Mouse (Mus musculus) stomach, postnatal 0 days (tissue): ENCODE data around the gene Hpse2. TPM values are rescaled to one million over a fixed set of nuclear protein-coding genes. Genes with fewer than 3 reads are reported as not detected.
"Not testable (repeated sequence)": the region's sequence is repeated elsewhere in the genome, so short reads cannot be mapped to it uniquely, and the experiment has no call there.

Experiments used
- ATAC-seq: fragments of 200-750 bp; cut with Nextera tagmentation; 2 replicates; pipeline ENCODE4 v1.8.0; 2017; ENCODE audit not compliant: low FRiP score, low TSS enrichment
- DNase-seq: peaks from one replicate; pipeline ENCODE4 v3.0.0-alpha.2; 2016; ENCODE audit warnings: low spot score
- H3K27ac ChIP-seq: fragments of 300-500 bp; sonication (generic); replicated peaks from 2 replicates; pipeline ENCODE4 v1.5.1; 2014; ENCODE audit warnings: mild to moderate bottlenecking, control low read depth
- H3K27me3 ChIP-seq: fragments of 300-500 bp; sonication (generic); 2 replicates; pipeline ENCODE4 v1.6.1; 2014; ENCODE audit warnings: low read length; ENCODE audit not compliant: control insufficient read depth, insufficient read depth
- H3K36me3 ChIP-seq: fragments of 300-500 bp; sonication (generic); 2 replicates; pipeline ENCODE4 v1.6.1; 2014; ENCODE audit warnings: low read length, mixed read lengths; ENCODE audit not compliant: control insufficient read depth, insufficient read depth
- H3K4me1 ChIP-seq: fragments of 300-500 bp; sonication (generic); replicated peaks from 2 replicates; pipeline ENCODE4 v1.6.1; 2014; ENCODE audit warnings: antibody characterized with exemption; ENCODE audit not compliant: control insufficient read depth, insufficient read depth
- H3K4me2 ChIP-seq: fragments of 300-500 bp; sonication (generic); replicated peaks from 2 replicates; pipeline ENCODE4 v1.6.1; 2014; ENCODE audit warnings: low read depth, mild to moderate bottlenecking, control low read depth, moderate library complexity
- H3K4me3 ChIP-seq: fragments of 300-500 bp; sonication (generic); 2 replicates; pipeline ENCODE4 v1.5.1; 2014; ENCODE audit warnings: low read depth, low read length, control low read depth
- H3K9ac ChIP-seq: fragments of 300-500 bp; sonication (generic); 2 replicates; pipeline ENCODE4 v1.6.1; 2014; ENCODE audit warnings: mild to moderate bottlenecking, low read length, control low read depth, mixed read lengths
- H3K9me3 ChIP-seq: fragments of 300-500 bp; sonication (generic); 2 replicates; pipeline ENCODE4 v1.6.1; 2016; ENCODE audit warnings: low read length; ENCODE audit not compliant: control insufficient read depth
- CTCF ChIP-seq: IDR thresholded peaks from 2 replicates; pipeline ENCODE4 v1.5.1; 2016; ENCODE audit warnings: antibody characterized with exemption, low read depth, mild to moderate bottlenecking, moderate library complexity
- EP300 ChIP-seq: optimal IDR thresholded peaks from 2 replicates; pipeline ENCODE3; 2016; ENCODE audit warnings: antibody characterized with exemption
- WGBS: fragments of 180-500 bp; shearing (Covaris S2); extraction: QIAGEN DNeasy Blood & Tissue Kit; methylation state at CpG from one replicate; pipeline ENCODE4 v1.1.7; 2014; 5-methylcytosine and 5-hydroxymethylcytosine counted together
- polyA plus RNA-seq: library from polyadenylated mRNA; unstranded; fragments of >200 nt; fragmentation: Nextera tagmentation; extraction: Ambion mirVana; gene quantifications from 2 replicates; pipeline ENCODE4 v1.2.1, GENCODE M21; 2015

Gene Hpse2
- polyA plus RNA-seq, 1 experiment from 2014 or later: 1.3 TPM

- H3K27ac ChIP-seq: no peak overlapping the region; the same call in 1 of the 2 replicates
- no peaks in the 10 kb centered on the region for H3K36me3 ChIP-seq
- H3K27me3 ChIP-seq: peaks cover 3% of the 10 kb centered on the region; the same call in 1 of the 2 replicates
- WGBS: 11% methylated on average over 19 of the region's 19 CpGs
- ATAC-seq (no peak), DNase-seq (no peak)
- peak overlapping the region; percentile 52 for H3K4me2 ChIP-seq
- no peaks in the 10 kb centered on the region for H3K4me1 ChIP-seq
- TF ChIP-seq EP300 (no peak), CTCF (no peak)
- H3K9ac ChIP-seq: peak overlapping the region; percentile 47; the same call in 1 of the 2 replicates
- peak overlapping the region; percentile 42 for H3K4me3 ChIP-seq
- H3K9me3 ChIP-seq: no peaks in the 10 kb centered on the region
Observed at GRCm38 (mm10) chr19:43384346-43384977, 3.7 kb downstream of the Hpse2 start.

- H3K4me2 ChIP-seq: no peak overlapping the region
- no peak overlapping the region for H3K9ac ChIP-seq
- no peak overlapping the region for H3K27ac ChIP-seq
- no peaks in the 10 kb centered on the region for H3K4me1 ChIP-seq
- H3K9me3 ChIP-seq: no peaks in the 10 kb centered on the region
- H3K4me3 ChIP-seq: no peak overlapping the region
- H3K27me3 ChIP-seq: no peaks in the 10 kb centered on the region
- ATAC-seq: no peak
- H3K36me3 ChIP-seq: no peaks in the 10 kb centered on the region
- no peak for TF ChIP-seq EP300
- no peak for TF ChIP-seq CTCF
- 80% methylated on average over 3 of the region's 3 CpGs for WGBS
- no peak for DNase-seq
Observed at GRCm38 (mm10) chr19:43358830-43359229, 29.3 kb downstream of the Hpse2 start.

GRCm38 (mm10) chr19:43311125-43311524 is 77.0 kb downstream of the Hpse2 start:
- Histone ChIP-seq H3K36me3 (no peaks in the 10 kb centered on the region), H3K4me3 (no peak overlapping the region), H3K9me3 (peaks cover 3% of the 10 kb centered on the region; the same call in 1 of the 2 replicates), H3K4me2 (no peak overlapping the region), H3K27ac (no peak overlapping the region), H3K27me3 (no peaks in the 10 kb centered on the region), H3K4me1 (no peaks in the 10 kb centered on the region), H3K9ac (no peak overlapping the region)
- no peak for TF ChIP-seq EP300
- peak; percentile 76 for TF ChIP-seq CTCF
- no peak for ATAC-seq
- DNase-seq: peak; percentile 20

- no peaks in the 10 kb centered on the region for H3K4me1 ChIP-seq
- H3K9ac ChIP-seq: no peak overlapping the region
- H3K27me3 ChIP-seq: no peaks in the 10 kb centered on the region
- no peaks in the 10 kb centered on the region for H3K36me3 ChIP-seq
- TF ChIP-seq CTCF (peak; percentile 47), EP300 (no peak)
- H3K27ac ChIP-seq: no peak overlapping the region
- no peak overlapping the region for H3K4me2 ChIP-seq
- DNase-seq (no peak), ATAC-seq (no peak)
- H3K4me3 ChIP-seq: no peak overlapping the region
- H3K9me3 ChIP-seq: peaks cover 3% of the 10 kb centered on the region; the same call in 1 of the 2 replicates
Observed at GRCm38 (mm10) chr19:43306756-43307155, 81.4 kb downstream of the Hpse2 start.

- ATAC-seq: not testable (repeated sequence)
Observed at GRCm38 (mm10) chr19:43281336-43281735, 106.8 kb downstream of the Hpse2 start.

GRCm38 (mm10) chr19:43243993-43244392 is 144.2 kb downstream of the Hpse2 start:
- no peak overlapping the region for H3K9ac ChIP-seq
- ATAC-seq: no peak
- TF ChIP-seq CTCF (no peak), EP300 (no peak)
- H3K4me3 ChIP-seq: no peak overlapping the region
- WGBS: 57% methylated on average over 4 of the region's 4 CpGs
- H3K27me3 ChIP-seq: no peaks in the 10 kb centered on the region
- H3K4me2 ChIP-seq: no peak overlapping the region
- H3K4me1 ChIP-seq: no peaks in the 10 kb centered on the region
- DNase-seq: no peak
- H3K36me3 ChIP-seq: no peaks in the 10 kb centered on the region
- no peaks in the 10 kb centered on the region for H3K9me3 ChIP-seq
- no peak overlapping the region for H3K27ac ChIP-seq

More at GRCm38 (mm10) chr19:43281336-43281735, 106.8 kb downstream of the Hpse2 start:
- not testable (repeated sequence) for H3K9ac ChIP-seq, H3K27ac ChIP-seq, H3K27me3 ChIP-seq, H3K9me3 ChIP-seq, H3K36me3 ChIP-seq, H3K4me2 ChIP-seq, H3K4me3 ChIP-seq, H3K4me1 ChIP-seq, DNase-seq
- WGBS: 77% methylated on average over 1 of the region's 1 CpGs
